Comparison of ENCODE assay signal across 33 mouse cellular contexts in the genomic region with DNA sequence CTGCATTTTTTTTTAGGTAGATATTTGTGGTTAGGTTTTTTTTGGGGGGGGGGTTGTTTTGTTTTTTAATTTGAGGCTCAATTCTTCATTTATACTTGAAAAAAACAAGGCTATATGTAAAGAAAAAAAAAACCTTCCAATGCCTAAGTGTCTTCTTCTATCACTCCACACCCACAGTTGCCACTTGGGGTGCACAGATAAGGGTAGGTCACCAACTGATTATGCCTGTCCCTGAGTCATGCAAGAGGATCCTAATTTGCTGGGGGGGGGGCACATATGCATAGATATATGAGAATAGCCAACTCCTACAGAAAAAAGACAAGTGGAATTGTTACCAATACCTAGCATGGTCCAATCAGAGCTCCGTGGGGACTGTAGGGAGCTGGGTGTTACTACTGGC. TPM values are rescaled to one million over a fixed set of nuclear protein-coding genes. Genes with fewer than 3 reads are reported as not detected.
"Had no signal": no experiment of that assay in that cellular context is flagged by ENCODE, and none has a peak within 500 bp of the region (broad histone marks: within the 10 kb centered on the region; RNA-seq: fewer than 3 reads in every experiment).

No protein-coding gene starts in this region.

- ATAC-seq: intestine, postnatal 0 days; midbrain, embryonic 13.5 days; midbrain, embryonic 16.5 days had no signal

- H3K4me2 ChIP-seq: midbrain, embryonic 13.5 days; neural tube, embryonic 13.5 days had no signal

- DNase-seq: kidney, adult 2 months; kidney, postnatal 25 days; layer of hippocampus, adult 9-11 months; lung, adult 2 months; lung, postnatal 14 days; lung, postnatal 4 days; retina, postnatal 1 day; thymus, adult 2 months; thymus, postnatal 14 days; thymus, postnatal 4 days had no signal

- H3K9ac ChIP-seq: liver, embryonic 14.5 days; midbrain, embryonic 13.5 days; neural tube, embryonic 13.5 days had no signal

- H3K4me1 ChIP-seq: midbrain, embryonic 10.5 days; midbrain, embryonic 13.5 days; neural tube, embryonic 13.5 days had no signal

- H3K27me3 ChIP-seq: midbrain, embryonic 13.5 days; neural tube, embryonic 13.5 days had no signal

- H3K4me3 ChIP-seq: layer of hippocampus, adult 2 months; midbrain, embryonic 10.5 days; midbrain, embryonic 13.5 days; myocyte; neural tube, embryonic 13.5 days had no signal

- H3K36me3 ChIP-seq: midbrain, embryonic 10.5 days; midbrain, embryonic 13.5 days; neural tube, embryonic 13.5 days had no signal

- H3K27ac ChIP-seq: kidney, postnatal 0 days; layer of hippocampus, adult 2 months; liver, embryonic 14.5 days; midbrain, embryonic 10.5 days; midbrain, embryonic 13.5 days; neural tube, embryonic 13.5 days had no signal

RNA-seq across cellular contexts. Expression of a gene that starts 53.3 kb away (rescaled TPM):
- total RNA-seq: layer of hippocampus, adult 2 months; layer of hippocampus, postnatal 25 days; left cerebral cortex, adult 18-20 months; left cerebral cortex, postnatal 36 days; megakaryocyte, adult 5-6 weeks; monocyte, adult 5-6 weeks; neutrophil, adult 5-6 weeks had no signal
- polyA plus RNA-seq: intestine, postnatal 0 days; kidney, adult 2 months; kidney, embryonic 14.5 days; kidney, postnatal 0 days; large intestine, adult 2 months; limb, embryonic 11.5 days; limb, embryonic 14.5 days; liver, embryonic 14.5 days; lung, adult 2 months; lung, embryonic 16.5 days; midbrain, embryonic 10.5 days; midbrain, embryonic 13.5 days; midbrain, embryonic 16.5 days; myocyte; neural tube, embryonic 13.5 days; small intestine, adult 2 months; spleen, adult 2 months; stomach, embryonic 16.5 days; thymus, adult 2 months had no signal
